Mouse (Mus musculus) heart, postnatal 4 days (tissue): Measurements from ENCODE around the gene Kif7. TPM values are rescaled to one million over a fixed set of nuclear protein-coding genes. Genes with fewer than 3 reads are reported as not detected.

Experiments
- DNase-seq: peaks from one replicate; pipeline ENCODE4 v3.0.0; 2021
- total RNA-seq, 2 experiments: library from RNA; stranded (reverse); gene quantifications; 2 replicates each; pipeline ENCODE4 v1.2.3; 2021

Kif7 gene
- total RNA-seq, 2 experiments from 2014 or later: 4.9 to 5.4 TPM

DNA sequence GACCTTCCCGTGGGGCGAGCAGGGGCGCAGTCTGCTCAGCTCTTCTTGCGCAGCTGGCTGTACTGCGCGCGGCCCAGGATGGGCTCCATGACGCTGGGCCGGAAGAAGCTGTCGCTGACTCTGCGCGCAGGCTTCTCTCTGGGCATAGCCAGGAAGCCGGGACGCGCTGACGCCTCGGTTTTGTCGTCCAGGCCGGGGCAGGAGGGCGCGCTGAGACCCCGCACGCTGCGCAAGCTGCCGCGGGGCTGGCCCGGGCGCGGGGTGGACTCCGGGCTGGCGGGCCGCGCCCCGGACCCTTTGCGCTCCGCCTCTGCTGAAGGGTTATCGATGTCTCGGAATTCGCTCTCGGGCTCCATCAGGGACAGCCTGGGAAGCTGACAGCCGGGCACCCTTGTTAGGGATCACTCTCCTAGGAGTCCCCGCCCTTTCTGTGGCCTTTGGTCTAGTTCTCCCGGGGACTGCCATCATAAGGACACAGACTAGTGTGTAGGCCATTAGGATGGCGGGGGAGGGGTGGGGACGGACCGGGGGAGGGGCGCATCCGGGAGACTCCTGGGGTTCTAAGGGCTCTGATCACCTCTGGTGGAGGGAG lies 6.0 kb upstream of the Kif7 start:
- peak; percentile 77 for DNase-seq

DNA sequence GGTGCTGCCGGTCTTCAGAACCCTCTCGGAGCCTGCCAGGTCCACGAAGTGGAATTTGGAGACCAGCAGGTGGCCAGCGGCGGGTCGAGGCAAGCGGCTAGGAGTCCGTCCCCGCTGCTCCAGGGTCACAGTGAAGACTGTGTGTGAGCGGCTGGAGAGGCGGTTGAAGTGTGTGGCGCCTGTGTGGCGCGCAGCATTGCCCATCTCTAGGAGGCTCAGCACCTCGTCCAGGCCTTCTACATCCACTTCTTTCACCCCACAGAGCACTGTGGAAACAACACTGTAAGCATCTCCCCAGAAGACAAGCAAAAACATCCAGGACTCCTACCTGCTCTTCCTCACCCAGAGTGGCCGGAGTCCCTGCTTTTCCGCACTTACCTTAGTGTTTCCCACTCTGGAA lies 4.7 kb downstream of the Kif7 start:
- no peak for DNase-seq

GRCm38 (mm10) chr7:79710130-79710607 lies 5.4 kb downstream of the Kif7 start:
- DNase-seq: peak; percentile 36

GRCm38 (mm10) chr7:79705210-79705609 lies 10.3 kb downstream of the Kif7 start:
- DNase-seq: no peak

DNA sequence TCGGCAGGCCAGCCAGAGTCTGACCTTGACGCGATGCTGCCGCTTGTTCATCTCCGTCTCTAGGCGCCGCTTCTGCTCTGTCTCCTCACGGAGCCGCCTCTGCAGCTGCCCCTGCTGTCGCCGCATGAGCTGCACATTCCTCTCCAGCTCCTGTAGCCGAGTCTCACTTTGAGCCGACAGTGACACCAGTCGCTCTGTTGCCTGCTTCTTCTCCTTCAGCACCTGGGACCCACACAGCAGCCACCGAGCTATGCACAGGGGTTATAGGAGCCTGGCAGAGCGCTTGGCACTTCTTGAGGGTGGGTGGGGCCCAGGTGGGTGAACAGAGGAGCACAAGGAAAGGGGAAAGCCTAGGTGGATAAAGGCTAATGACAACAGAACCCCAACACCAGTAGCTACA lies 12.8 kb downstream of the Kif7 start:
- DNase-seq: no peak

- no peak for DNase-seq
These were observed 19.0 kb downstream of the Kif7 start for GRCm38 (mm10) chr7:79696495-79696894.

GRCm38 (mm10) chr7:79680231-79680630 lies 35.3 kb downstream of the Kif7 start:
- no peak for DNase-seq

DNA sequence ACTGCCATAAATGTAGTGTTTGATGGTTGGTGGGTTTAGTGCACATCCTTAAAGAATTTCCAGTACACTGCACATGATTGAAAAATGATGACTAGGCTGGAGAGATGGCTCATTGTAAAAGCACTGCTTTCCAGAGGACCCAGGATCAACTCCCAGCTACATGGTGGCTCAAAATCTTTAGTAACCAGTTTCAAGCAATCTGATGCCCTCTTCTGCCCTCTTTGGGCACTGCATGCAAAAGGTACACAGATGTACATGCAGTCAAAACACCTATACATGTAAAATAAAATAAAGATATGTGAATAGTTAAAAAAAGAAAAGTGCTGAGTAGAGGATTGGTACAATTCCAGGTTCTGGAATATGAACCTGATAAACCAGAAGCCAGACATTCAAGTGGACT lies 36.3 kb downstream of the Kif7 start:
- no peak for DNase-seq

- DNase-seq: no peak
These were observed 44.5 kb downstream of the Kif7 start for GRCm38 (mm10) chr7:79670900-79671604.

- DNase-seq: no peak
These were observed 48.8 kb downstream of the Kif7 start for GRCm38 (mm10) chr7:79666690-79667089.

- DNase-seq: no peak
These were observed 54.1 kb downstream of the Kif7 start for GRCm38 (mm10) chr7:79661253-79661890.

DNA sequence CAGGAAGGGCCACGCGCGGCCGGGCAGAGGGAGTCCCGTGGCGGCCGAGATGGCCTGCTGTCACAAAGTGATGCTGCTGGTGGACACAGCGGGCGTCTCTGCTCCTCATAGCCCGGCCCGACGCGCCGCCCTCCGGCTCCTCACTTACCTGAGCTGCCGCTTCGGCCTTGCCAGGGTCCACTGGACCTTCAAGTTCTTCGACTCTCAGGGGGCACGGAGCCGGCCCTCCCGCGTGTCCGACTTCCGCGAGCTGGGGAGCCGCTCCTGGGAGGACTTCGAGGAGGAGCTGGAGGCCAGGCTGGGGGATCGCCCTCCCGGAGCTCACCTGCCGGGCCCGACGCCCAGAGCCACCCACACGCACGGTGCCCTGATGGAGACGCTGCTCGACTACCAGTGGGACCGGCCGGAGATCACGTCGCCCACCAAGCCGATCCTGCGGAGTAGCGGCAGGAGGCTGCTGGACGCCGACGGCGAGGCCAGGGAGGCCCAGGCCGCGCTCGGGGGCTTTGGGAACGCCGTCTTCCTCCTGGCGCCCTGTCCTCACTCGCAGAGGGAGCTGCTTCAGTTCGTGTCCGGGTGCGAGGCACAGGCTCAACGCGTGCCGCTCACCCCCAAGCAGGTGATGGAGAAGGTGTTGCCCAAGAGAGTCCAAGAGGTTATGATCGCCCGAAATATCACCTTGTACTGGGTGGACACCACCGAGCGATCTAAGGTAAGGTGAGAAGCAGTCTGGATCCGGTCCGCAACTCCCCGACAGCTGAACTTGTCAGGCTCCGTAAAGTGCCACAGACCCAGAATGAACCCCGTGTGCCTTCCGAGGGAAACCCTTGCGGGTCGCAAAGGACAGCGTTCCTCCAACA lies 55.0 kb downstream of the Kif7 start:
- DNase-seq: no peak

GRCm38 (mm10) chr7:79659578-79660290 lies 55.8 kb downstream of the Kif7 start, which contains the start of gene Ticrr:
Gene Ticrr (plus strand): TSS chr7:79660196.
- peak; percentile 98 for DNase-seq

GRCm38 (mm10) chr7:79654586-79654985 lies 60.9 kb downstream of the Kif7 start:
- no peak for DNase-seq

- no peak for DNase-seq
These were observed 61.3 kb downstream of the Kif7 start for GRCm38 (mm10) chr7:79654185-79654584.

DNA sequence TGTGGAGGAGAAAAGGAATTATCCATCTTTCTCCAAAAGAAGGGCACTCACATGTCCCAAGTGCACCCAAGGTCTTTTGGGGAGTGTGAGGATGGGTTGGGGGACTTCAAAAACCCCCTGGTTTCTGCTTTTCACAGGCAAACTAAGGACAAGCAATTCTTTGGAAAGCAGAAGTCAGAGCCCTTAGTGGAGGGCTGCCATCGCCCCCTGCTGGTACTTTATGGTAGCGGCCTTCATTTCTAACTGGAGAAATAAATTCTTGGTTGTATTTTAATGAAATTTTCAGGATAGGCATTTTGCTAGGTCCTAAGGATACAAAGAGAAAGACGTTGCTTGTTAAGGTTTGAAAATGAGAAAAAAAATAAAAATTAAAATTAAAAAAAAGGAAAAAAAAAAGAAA lies 66.5 kb downstream of the Kif7 start:
- DNase-seq: peak; percentile 73

Other genes with a start within 250 kb of the Kif7 start
- gene Polg, start 249.4 kb downstream of the Kif7 start, total RNA-seq: 10 to 100 TPM; 55.9 to 61.3 TPM
- not detected for gene Rhcg, start 98.1 kb downstream of the Kif7 start, total RNA-seq
- gene Ticrr, start 55.5 kb downstream of the Kif7 start, total RNA-seq: 1 to 10 TPM; 5.4 to 5.8 TPM
- gene Plin1, start 17.2 kb upstream of the Kif7 start, total RNA-seq: 1 to 10 TPM; 5.1 to 9.6 TPM
- gene Pex11a, start 27.4 kb upstream of the Kif7 start, total RNA-seq: 1 to 10 TPM; 7.2 to 8.5 TPM
- gene Wdr93, start 27.4 kb upstream of the Kif7 start, total RNA-seq: under 1 TPM in 1 of 2 experiments, not detected in 1; 0.19 TPM
- gene Mesp1, start 78.1 kb upstream of the Kif7 start, total RNA-seq: not detected
- under 1 TPM in 1 of 2 experiments, not detected in 1; 0.36 TPM for gene Mesp2, start 95.0 kb upstream of the Kif7 start, total RNA-seq
- gene Anpep, start 145.3 kb upstream of the Kif7 start, total RNA-seq: 10 to 100 TPM; 21.0 to 21.4 TPM
- gene Ap3s2, start 204.9 kb upstream of the Kif7 start, total RNA-seq: 10 to 100 TPM; 25.0 to 26.5 TPM
- 10 to 100 TPM; 25.1 to 26.0 TPM for gene Arpin, start 219.6 kb upstream of the Kif7 start, total RNA-seq